Mouse (Mus musculus): ENCODE results near the gene Gm40193. TPM values are rescaled to one million over a fixed set of nuclear protein-coding genes. Genes with fewer than 3 reads are reported as not detected.
A peak's percentile ranks its signal among the peaks of the same experiment; 100 is the strongest.
"Not testable (repeated sequence)": the region's sequence is repeated elsewhere in the genome, so short reads cannot be mapped to it uniquely, and the experiment has no call there.

The Gm40193 gene
- polyA plus RNA-seq, 1 experiment from 2014 or later = not detected

DNA sequence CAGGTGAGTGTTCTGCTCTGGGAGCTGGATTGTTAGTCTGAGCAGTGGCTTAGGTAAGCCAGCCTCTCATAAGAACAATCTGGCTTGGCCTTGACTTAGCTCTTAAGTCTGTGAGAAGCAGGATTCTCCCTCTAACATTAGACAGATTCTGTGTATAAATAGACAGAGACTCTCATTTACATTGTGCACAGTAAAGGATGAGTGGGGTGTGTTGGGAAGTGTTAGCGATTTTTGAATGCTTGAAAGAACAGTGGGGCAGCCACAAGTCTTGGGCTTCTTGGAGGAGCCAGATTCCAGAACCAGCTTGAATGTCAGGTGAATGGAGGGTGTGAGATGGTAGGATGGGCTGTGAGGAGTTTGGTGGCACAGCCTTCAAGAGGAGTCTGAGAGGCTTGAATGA is 38.9 kb upstream of the Gm40193 start:
- Histone ChIP-seq H3K36me3 (ENCODE audit: control insufficient read depth, insufficient read depth, low read length) (no peaks in the 10 kb centered on the region; the same call in 1 of the 2 replicates), H3K27me3 (replicated peaks; ENCODE audit: control insufficient read depth, insufficient read depth, low read length) (no peaks in the 10 kb centered on the region), H3K9me3 (replicated peaks; ENCODE audit: control insufficient read depth, low read length) (no peaks in the 10 kb centered on the region), H3K4me2 (ENCODE audit: low read length) (no peak overlapping the region), H3K4me3 (ENCODE audit: low read depth, low read length) (no peak overlapping the region), H3K9ac (ENCODE audit: low read length) (no peak overlapping the region), H3K27ac (ENCODE audit: low read depth, low read length) (no peak overlapping the region), H3K4me1 (ENCODE audit: control insufficient read depth, insufficient read depth, low read length) (peaks cover 3% of the 10 kb centered on the region; the same call in 1 of the 2 replicates)
- WGBS = 90% methylated on average over 1 of the region's 1 CpGs
- ATAC-seq (no peak), DNase-seq (ENCODE audit: low spot score) (no peak)

DNA sequence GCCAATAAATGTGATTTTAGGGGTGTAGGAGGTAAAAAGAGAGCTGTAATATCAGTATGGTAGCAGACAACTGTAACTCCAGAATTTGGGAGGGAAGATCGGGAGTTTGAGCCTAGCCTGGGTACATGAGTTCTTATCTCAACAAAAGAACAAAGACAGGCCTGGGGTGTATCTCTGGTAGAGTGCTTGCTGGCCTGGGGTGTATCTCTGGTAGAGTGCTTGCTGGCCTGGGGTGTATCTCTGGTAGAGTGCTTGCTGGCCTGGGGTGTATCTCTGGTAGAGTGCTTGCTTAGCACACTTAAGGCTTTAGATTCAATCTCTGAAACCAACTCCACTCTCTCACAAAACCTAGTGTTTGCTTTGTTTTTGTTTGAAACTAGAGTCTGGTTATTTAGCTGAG is 37.9 kb upstream of the Gm40193 start:
- H3K27me3 ChIP-seq (replicated peaks; ENCODE audit: control insufficient read depth, insufficient read depth, low read length); H3K27ac ChIP-seq (ENCODE audit: low read depth, low read length); H3K9ac ChIP-seq (ENCODE audit: low read length); H3K4me2 ChIP-seq (ENCODE audit: low read length); DNase-seq (ENCODE audit: low spot score); H3K36me3 ChIP-seq (ENCODE audit: control insufficient read depth, insufficient read depth, low read length); H3K4me1 ChIP-seq (ENCODE audit: control insufficient read depth, insufficient read depth, low read length); H3K9me3 ChIP-seq (replicated peaks; ENCODE audit: control insufficient read depth, low read length); ATAC-seq; H3K4me3 ChIP-seq (ENCODE audit: low read depth, low read length): not testable (repeated sequence)
- WGBS = 94% methylated on average over 1 of the region's 1 CpGs

DNA sequence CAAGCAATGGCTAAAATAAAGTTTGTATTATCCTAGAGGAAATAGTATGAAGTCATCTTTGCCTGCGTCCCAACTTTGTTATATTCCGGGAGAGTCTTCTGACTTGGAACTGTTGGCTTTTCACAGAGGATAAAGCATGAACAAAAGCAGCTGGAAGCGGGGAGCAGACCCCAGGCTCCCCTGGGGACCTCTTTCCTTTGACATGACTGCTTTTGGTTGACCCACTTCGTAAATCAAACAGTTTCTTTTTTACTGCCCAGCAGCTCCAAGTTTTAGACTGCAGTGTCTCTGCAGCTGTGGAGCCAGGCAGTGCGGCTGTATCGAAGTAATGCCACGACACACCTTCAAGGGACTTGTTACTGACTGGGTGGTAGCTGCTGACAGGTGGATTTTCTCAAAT is 33.8 kb upstream of the Gm40193 start:
- no peak for ATAC-seq
- Histone ChIP-seq H3K4me2 (ENCODE audit: low read length) (no peak overlapping the region), H3K4me3 (ENCODE audit: low read depth, low read length) (no peak overlapping the region), H3K9ac (ENCODE audit: low read length) (no peak overlapping the region; the same call in 1 of the 2 replicates), H3K36me3 (ENCODE audit: control insufficient read depth, insufficient read depth, low read length) (no peaks in the 10 kb centered on the region; the same call in 1 of the 2 replicates), H3K9me3 (replicated peaks; ENCODE audit: control insufficient read depth, low read length) (no peaks in the 10 kb centered on the region), H3K4me1 (ENCODE audit: control insufficient read depth, insufficient read depth, low read length) (peaks cover 9% of the 10 kb centered on the region; the same call in 1 of the 2 replicates), H3K27me3 (replicated peaks; ENCODE audit: control insufficient read depth, insufficient read depth, low read length) (no peaks in the 10 kb centered on the region), H3K27ac (ENCODE audit: low read depth, low read length) (no peak overlapping the region)
- WGBS = 75% methylated on average over 7 of the region's 7 CpGs
- no peak for DNase-seq (ENCODE audit: low spot score)

DNA sequence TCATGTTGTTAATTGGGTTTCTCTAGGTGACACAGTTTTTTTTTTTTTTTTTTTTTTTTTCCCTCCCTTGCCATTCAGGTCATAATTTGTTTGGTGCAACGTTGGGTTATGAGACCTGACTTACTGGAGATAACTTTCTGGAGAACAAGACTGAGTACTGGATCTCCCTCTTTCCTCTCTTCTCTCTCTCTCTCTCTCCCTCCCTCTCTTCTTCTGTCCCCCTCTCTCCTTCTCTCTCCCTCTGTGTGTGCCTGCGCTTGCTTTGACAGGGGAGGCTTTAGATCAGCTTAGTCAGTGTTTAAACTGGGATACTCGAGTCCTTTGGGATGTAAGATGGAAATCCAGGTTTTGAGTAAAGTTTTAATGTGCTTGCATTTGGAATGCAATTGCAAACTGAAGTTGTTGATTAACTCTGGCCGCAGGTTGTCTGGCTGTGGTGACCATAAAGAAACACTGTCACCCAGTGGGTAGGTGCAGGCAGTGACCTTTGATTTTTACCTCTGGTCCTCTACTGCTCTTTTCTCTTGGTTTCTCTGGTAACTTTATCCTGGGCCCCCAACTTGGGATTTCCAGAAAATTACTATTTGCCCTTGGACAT is 31.6 kb upstream of the Gm40193 start:
- H3K27ac ChIP-seq (ENCODE audit: low read depth, low read length) = no peak overlapping the region
- no peak for DNase-seq (ENCODE audit: low spot score)
- H3K9me3 ChIP-seq (replicated peaks; ENCODE audit: control insufficient read depth, low read length) = no peaks in the 10 kb centered on the region
- peak overlapping the region; percentile 86 for H3K4me2 ChIP-seq (ENCODE audit: low read length)
- H3K4me3 ChIP-seq (ENCODE audit: low read depth, low read length) = peak overlapping the region; percentile 91
- no peak for ATAC-seq
- WGBS = 36% methylated on average over 4 of the region's 4 CpGs
- H3K36me3 ChIP-seq (ENCODE audit: control insufficient read depth, insufficient read depth, low read length) = no peaks in the 10 kb centered on the region; the same call in 1 of the 2 replicates
- peaks cover 9% of the 10 kb centered on the region; the same call in 1 of the 2 replicates for H3K4me1 ChIP-seq (ENCODE audit: control insufficient read depth, insufficient read depth, low read length)
- H3K27me3 ChIP-seq (replicated peaks; ENCODE audit: control insufficient read depth, insufficient read depth, low read length) = no peaks in the 10 kb centered on the region
- peak overlapping the region; percentile 92; the same call in 1 of the 2 replicates for H3K9ac ChIP-seq (ENCODE audit: low read length)

DNA sequence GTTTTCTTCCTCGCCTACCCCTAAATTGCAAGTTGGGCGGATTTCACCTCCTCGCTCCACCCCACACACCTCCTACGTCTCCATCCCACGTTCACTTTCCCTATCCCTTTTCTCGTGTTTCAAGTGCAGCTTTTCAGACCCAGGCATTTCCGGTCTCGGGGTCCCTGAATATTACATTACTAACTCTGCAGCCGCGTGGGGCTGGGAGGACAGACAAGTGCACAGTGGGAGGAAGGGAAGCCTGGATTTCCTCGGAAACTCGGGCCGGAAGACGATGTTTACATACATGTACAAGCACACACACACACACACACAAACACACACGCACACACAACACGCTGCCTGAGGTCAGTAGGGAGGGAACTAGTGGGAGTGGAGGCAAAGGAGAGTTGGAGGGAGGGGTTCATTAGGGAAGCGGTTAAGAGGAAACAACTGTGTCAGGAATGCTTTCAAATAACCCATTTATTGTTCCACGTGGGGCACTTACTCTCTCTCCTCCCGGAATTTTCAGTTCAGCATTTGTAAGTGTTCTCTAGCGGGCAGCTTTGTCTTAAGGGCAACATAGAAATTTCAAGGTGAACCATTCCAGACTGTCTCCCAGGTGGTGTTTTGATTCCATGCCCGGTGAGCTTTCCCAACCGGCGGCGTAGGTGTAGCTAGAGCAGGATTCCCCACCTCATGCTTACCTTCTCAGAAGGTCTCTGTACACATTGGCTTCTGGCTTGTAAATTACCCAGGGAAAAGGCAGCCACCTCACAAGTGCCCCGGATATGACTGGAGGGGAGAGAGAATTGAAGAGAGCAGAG is 30.9 kb upstream of the Gm40193 start:
- Histone ChIP-seq H3K27me3 (replicated peaks; ENCODE audit: control insufficient read depth, insufficient read depth, low read length) (no peaks in the 10 kb centered on the region), H3K9me3 (replicated peaks; ENCODE audit: control insufficient read depth, low read length) (no peaks in the 10 kb centered on the region), H3K4me2 (ENCODE audit: low read length) (peak overlapping the region; percentile 86), H3K9ac (ENCODE audit: low read length) (peak overlapping the region; percentile 92), H3K27ac (ENCODE audit: low read depth, low read length) (peak overlapping the region; percentile 68; the same call in 1 of the 2 replicates), H3K36me3 (ENCODE audit: control insufficient read depth, insufficient read depth, low read length) (no peaks in the 10 kb centered on the region; the same call in 1 of the 2 replicates), H3K4me1 (ENCODE audit: control insufficient read depth, insufficient read depth, low read length) (peaks cover 9% of the 10 kb centered on the region; the same call in 1 of the 2 replicates), H3K4me3 (ENCODE audit: low read depth, low read length) (peak overlapping the region; percentile 91)
- ATAC-seq (no peak), DNase-seq (ENCODE audit: low spot score) (peak; percentile 50)
- WGBS = 2% methylated on average over 25 of the region's 25 CpGs

DNA sequence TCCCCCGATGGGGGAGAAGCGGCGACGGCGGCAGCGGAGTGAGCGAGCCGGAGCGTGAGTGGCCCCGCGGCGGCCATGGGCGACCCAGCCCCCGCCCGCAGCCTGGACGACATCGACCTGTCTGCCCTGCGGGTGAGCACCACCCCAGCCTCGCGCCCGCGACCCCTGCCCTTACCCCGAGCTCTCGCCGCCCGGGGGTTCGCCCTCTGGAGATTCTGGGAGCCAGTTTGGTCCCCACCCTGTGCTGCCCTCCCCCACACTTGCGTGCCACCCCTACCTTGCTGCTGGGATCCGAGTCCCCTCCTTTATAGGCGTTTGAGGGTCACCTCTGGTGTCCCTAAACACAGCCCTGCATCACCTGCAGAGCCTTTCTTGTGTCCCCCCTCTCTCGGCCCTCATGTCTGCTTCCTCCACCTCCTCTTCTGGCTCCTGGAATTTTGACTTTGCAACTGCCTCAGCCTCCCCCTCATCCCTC is 30.3 kb upstream of the Gm40193 start:
- peak overlapping the region; percentile 68 for H3K27ac ChIP-seq (ENCODE audit: low read depth, low read length)
- DNase-seq (ENCODE audit: low spot score) = peak; percentile 9
- H3K4me1 ChIP-seq (ENCODE audit: control insufficient read depth, insufficient read depth, low read length) = peaks cover 9% of the 10 kb centered on the region; the same call in 1 of the 2 replicates
- H3K9me3 ChIP-seq (replicated peaks; ENCODE audit: control insufficient read depth, low read length) = no peaks in the 10 kb centered on the region
- H3K4me3 ChIP-seq (ENCODE audit: low read depth, low read length) = peak overlapping the region; percentile 91
- ATAC-seq = peak; percentile 40; the same call in 1 of the 2 replicates
- no peaks in the 10 kb centered on the region for H3K27me3 ChIP-seq (replicated peaks; ENCODE audit: control insufficient read depth, insufficient read depth, low read length)
- H3K36me3 ChIP-seq (ENCODE audit: control insufficient read depth, insufficient read depth, low read length) = no peaks in the 10 kb centered on the region; the same call in 1 of the 2 replicates
- H3K9ac ChIP-seq (ENCODE audit: low read length) = peak overlapping the region; percentile 92
- peak overlapping the region; percentile 86 for H3K4me2 ChIP-seq (ENCODE audit: low read length)
- WGBS = 1% methylated on average over 28 of the region's 31 CpGs

DNA sequence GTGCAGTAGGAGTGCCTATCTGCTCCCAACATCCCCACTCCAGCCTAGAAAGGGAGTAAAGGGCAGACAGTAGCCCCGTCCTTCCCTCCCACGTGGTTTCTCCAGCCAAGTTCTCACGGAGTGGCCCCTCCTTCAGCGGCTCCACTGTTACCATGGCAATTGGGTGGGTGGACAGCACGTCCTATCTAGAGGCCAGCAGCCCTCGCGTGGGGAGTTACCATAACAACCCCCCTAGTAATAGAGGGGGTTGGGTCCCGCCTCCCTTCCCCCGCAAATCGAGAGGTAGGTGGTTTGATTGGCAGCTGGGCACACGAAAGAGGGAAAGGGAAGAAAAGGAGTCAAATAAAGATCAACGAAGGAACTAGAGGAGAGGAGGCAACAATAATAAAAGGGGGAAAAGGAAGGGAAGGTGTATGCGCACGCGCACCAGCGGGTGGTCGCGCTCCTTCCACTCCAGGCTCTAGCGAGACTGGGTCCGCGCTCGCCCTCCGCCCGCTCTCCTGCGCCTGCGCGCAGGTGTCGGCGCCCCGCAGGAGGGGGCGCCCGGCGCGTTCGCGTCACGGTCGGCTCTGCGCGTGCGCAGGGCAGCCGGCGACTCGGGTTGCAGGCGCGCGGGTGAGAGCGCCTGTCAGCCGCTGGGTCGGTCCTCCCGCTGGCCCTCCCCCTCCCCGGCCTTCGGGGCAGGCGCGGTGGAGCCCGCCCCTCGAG is 29.7 kb upstream of the Gm40193 start, which contains the start of gene Mink1:
Gene Mink1 (plus strand): TSS at position 595 of the 708 bp plus-strand sequence.
- H3K9ac ChIP-seq (ENCODE audit: low read length) = peak within 1 kb of the TSS; percentile 92
- peak within 1 kb of the TSS; percentile 68 for H3K27ac ChIP-seq (ENCODE audit: low read depth, low read length)
- H3K4me2 ChIP-seq (ENCODE audit: low read length) = peak within 1 kb of the TSS; percentile 86
- H3K4me1 ChIP-seq (ENCODE audit: control insufficient read depth, insufficient read depth, low read length) = peaks cover 9% of the 10 kb centered on the region; the same call in 1 of the 2 replicates
- no peaks in the 10 kb centered on the region for H3K27me3 ChIP-seq (replicated peaks; ENCODE audit: control insufficient read depth, insufficient read depth, low read length)
- H3K36me3 ChIP-seq (ENCODE audit: control insufficient read depth, insufficient read depth, low read length) = no peaks in the 10 kb centered on the region
- ATAC-seq = peak; percentile 94
- WGBS = under 1% methylated on average over 38 of the region's 57 CpGs
- H3K9me3 ChIP-seq (replicated peaks; ENCODE audit: control insufficient read depth, low read length) = no peaks in the 10 kb centered on the region
- DNase-seq (ENCODE audit: low spot score) = peak; percentile 95
- H3K4me3 ChIP-seq (ENCODE audit: low read depth, low read length) = peak within 1 kb of the TSS; percentile 91

DNA sequence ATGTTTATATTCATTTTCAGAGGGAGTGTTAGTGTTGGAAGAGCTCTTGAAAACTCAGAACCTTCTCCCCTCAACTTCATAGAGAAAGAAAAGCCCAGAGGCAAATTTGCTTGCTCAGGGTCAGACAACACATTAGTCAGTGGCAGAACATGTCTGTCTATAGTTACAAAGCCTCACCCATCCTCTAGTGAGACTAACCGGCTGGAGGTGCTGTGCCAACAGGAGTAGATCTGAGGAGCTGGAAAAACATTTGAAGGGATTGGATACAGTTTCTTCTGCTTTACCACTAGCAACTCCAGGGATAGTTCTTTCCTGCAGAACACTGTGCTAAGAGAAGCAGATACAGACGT is 29.2 kb upstream of the Gm40193 start:
- no peaks in the 10 kb centered on the region for H3K9me3 ChIP-seq (replicated peaks; ENCODE audit: control insufficient read depth, low read length)
- peak overlapping the region; percentile 91 for H3K4me3 ChIP-seq (ENCODE audit: low read depth, low read length)
- DNase-seq (ENCODE audit: low spot score) (no peak), ATAC-seq (no peak; the same call in 1 of the 2 replicates)
- no peaks in the 10 kb centered on the region for H3K36me3 ChIP-seq (ENCODE audit: control insufficient read depth, insufficient read depth, low read length)
- H3K27me3 ChIP-seq (replicated peaks; ENCODE audit: control insufficient read depth, insufficient read depth, low read length) = no peaks in the 10 kb centered on the region
- peak overlapping the region; percentile 92 for H3K9ac ChIP-seq (ENCODE audit: low read length)
- peak overlapping the region; percentile 86 for H3K4me2 ChIP-seq (ENCODE audit: low read length)
- peaks cover 9% of the 10 kb centered on the region; the same call in 1 of the 2 replicates for H3K4me1 ChIP-seq (ENCODE audit: control insufficient read depth, insufficient read depth, low read length)
- peak overlapping the region; percentile 68 for H3K27ac ChIP-seq (ENCODE audit: low read depth, low read length)
- 5% methylated on average over 2 of the region's 2 CpGs for WGBS
